Comparison of ENCODE assay signal across 24 mouse cellular contexts in the genomic region with DNA sequence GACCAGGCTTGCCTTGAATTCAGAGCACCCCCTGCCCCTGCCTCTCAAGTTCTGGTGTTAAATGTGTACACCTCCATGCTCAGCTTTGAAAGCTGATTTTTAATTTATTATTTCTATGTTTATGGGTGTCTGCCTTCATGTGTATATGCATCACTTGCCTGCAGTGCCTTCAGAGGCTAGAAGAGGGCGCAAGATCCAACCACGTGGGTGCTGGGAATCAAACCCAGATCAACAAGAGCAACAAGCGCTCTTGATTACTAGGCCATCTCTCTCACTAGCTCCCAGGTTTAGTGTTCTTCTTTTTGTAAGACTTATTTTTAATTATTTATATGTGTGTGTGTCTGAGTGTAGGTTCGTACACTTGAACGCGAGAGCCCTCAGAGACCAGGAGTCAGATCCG. TPM values are rescaled to one million over a fixed set of nuclear protein-coding genes. Genes with fewer than 3 reads are reported as not detected.
"Had no signal": no experiment of that assay in that cellular context is flagged by ENCODE, and none has a peak within 500 bp of the region (broad histone marks: within the 10 kb centered on the region; RNA-seq: fewer than 3 reads in every experiment).

No protein-coding gene starts in this region.

- DNase-seq: gastrocnemius, postnatal 14 days; gastrocnemius, postnatal 36 days; heart, adult 11 months; heart, adult 2 months; heart, postnatal 10 days; heart, postnatal 4 days; kidney, adult 18-20 months; kidney, adult 8-10 months; kidney, postnatal 14 days; kidney, postnatal 36 days; liver had no signal

- H3K4me3 ChIP-seq: heart, adult 2 months; hindbrain, embryonic 10.5 days; hindbrain, embryonic 12.5 days; intestine, embryonic 15.5 days; left cerebral cortex, adult 2 months; limb, embryonic 10.5 days; limb, embryonic 12.5 days; liver, embryonic 12.5 days had no signal

- H3K27ac ChIP-seq: heart, adult 2 months; hindbrain, embryonic 10.5 days; hindbrain, embryonic 12.5 days; hindbrain, embryonic 14.5 days; intestine, embryonic 15.5 days; left cerebral cortex, adult 2 months; limb, embryonic 10.5 days; limb, embryonic 12.5 days; liver, embryonic 12.5 days; liver, embryonic 14.5 days had no signal

- H3K9ac ChIP-seq: hindbrain, embryonic 12.5 days; hindbrain, embryonic 14.5 days; intestine, embryonic 15.5 days; limb, embryonic 12.5 days; liver, embryonic 12.5 days; liver, embryonic 14.5 days had no signal

- H3K27me3 ChIP-seq: hindbrain, embryonic 12.5 days; intestine, embryonic 15.5 days; limb, embryonic 12.5 days; liver, embryonic 12.5 days had no signal

- H3K4me1 ChIP-seq: hindbrain, embryonic 12.5 days; intestine, embryonic 15.5 days; limb, embryonic 10.5 days; limb, embryonic 12.5 days; liver, embryonic 12.5 days had no signal

- H3K9me3 ChIP-seq: hindbrain, embryonic 12.5 days; intestine, embryonic 15.5 days; limb, embryonic 10.5 days; limb, embryonic 12.5 days; liver, embryonic 12.5 days had no signal

RNA-seq across cellular contexts. Expression of gene Cort, which starts 28.3 kb away (rescaled TPM):
- total RNA-seq: gastrocnemius, postnatal 36 days had no signal
- polyA plus RNA-seq: gonadal fat pad, adult 2 months; heart, adult 2 months; heart, embryonic 16.5 days; intestine, embryonic 15.5 days; intestine, postnatal 0 days; kidney, embryonic 14.5 days; liver, embryonic 12.5 days; liver, embryonic 14.5 days had no signal
